Mouse (Mus musculus): ENCODE results near the gene Syce2.

GRCm38 (mm10) chr8:84902367-84902919, 30.5 kb downstream of the Syce2 start:
- no peak for TF ChIP-seq MAFK (IDR thresholded peaks at IDR 0.05; ENCODE audit: insufficient read depth, low read depth, low read length)
- no peak for TF ChIP-seq ZNF384 (IDR thresholded peaks at IDR 0.05; ENCODE audit: low read depth, low read length)
- TF ChIP-seq HCFC1 (IDR thresholded peaks at IDR 0.05; ENCODE audit: borderline replicate concordance, insufficient read depth, low read length), result no peak
- no peak for TF ChIP-seq CHD2 (IDR thresholded peaks at IDR 0.05; ENCODE audit: low read depth, low read length)
- TF ChIP-seq ZC3H11A (IDR thresholded peaks at IDR 0.05; ENCODE audit: borderline replicate concordance, low read depth, low read length), result no peak

Data from ES-E14 (cell line).